Mouse (Mus musculus) lung, embryonic 15.5 days (tissue): ENCODE data around the gene Ucp2. TPM values are rescaled to one million over a fixed set of nuclear protein-coding genes. Genes with fewer than 3 reads are reported as not detected.

ENCODE experiments used
- ATAC-seq: fragments of 200-750 bp; cut with Nextera tagmentation; 2 replicates; pipeline ENCODE4 v1.8.0; 2017; ENCODE audit warnings: moderate number of reproducible peaks, borderline replicate concordance; ENCODE audit not compliant: low FRiP score, low TSS enrichment; ENCODE audit errors: extremely low read depth
- H3K27ac ChIP-seq: fragments of 300-500 bp; sonication (generic); 2 replicates; pipeline ENCODE4 v1.5.1; 2015; ENCODE audit warnings: moderate library complexity, mild to moderate bottlenecking, inconsistent platforms
- H3K27me3 ChIP-seq: fragments of 300-500 bp; sonication (generic); 2 replicates; pipeline ENCODE4 v1.6.1; 2015; ENCODE audit warnings: inconsistent platforms
- H3K36me3 ChIP-seq: fragments of 300-500 bp; sonication (generic); 2 replicates; pipeline ENCODE4 v1.6.1; 2015; ENCODE audit warnings: inconsistent platforms
- H3K4me1 ChIP-seq: fragments of 300-500 bp; sonication (generic); 2 replicates; pipeline ENCODE4 v1.6.1; 2015; ENCODE audit warnings: inconsistent platforms
- H3K4me2 ChIP-seq: fragments of 300-500 bp; sonication (generic); 2 replicates; pipeline ENCODE4 v1.6.1; 2015; ENCODE audit warnings: inconsistent platforms, mild to moderate bottlenecking, moderate library complexity
- H3K4me3 ChIP-seq: fragments of 300-500 bp; sonication (generic); 2 replicates; pipeline ENCODE4 v1.5.1; 2015; ENCODE audit warnings: mild to moderate bottlenecking, inconsistent platforms
- H3K9ac ChIP-seq: fragments of 300-500 bp; sonication (generic); 2 replicates; pipeline ENCODE4 v1.6.1; 2015; ENCODE audit warnings: inconsistent platforms
- H3K9me3 ChIP-seq: fragments of 300-500 bp; sonication (generic); 2 replicates; pipeline ENCODE4 v1.6.1; 2016; ENCODE audit warnings: inconsistent platforms
- WGBS: fragments of 180-500 bp; shearing (Covaris S2); methylation state at CpG from one replicate; pipeline ENCODE4 v1.1.7; 2015; 5-methylcytosine and 5-hydroxymethylcytosine counted together
- polyA plus RNA-seq: library from polyadenylated mRNA; unstranded; fragments of >200 nt; fragmentation: Nextera tagmentation; extraction: Ambion mirVana; gene quantifications from 2 replicates; pipeline ENCODE4 v1.2.1, GENCODE M21; 2015

Gene Ucp2
- polyA plus RNA-seq, 1 experiment from 2014 or later = 279 TPM

- Histone ChIP-seq H3K9me3 (no peaks in the 10 kb centered on the region), H3K27me3 (no peaks in the 10 kb centered on the region), H3K4me3 (no peak overlapping the region), H3K36me3 (no peaks in the 10 kb centered on the region), H3K4me1 (peaks cover 17% of the 10 kb centered on the region), H3K9ac (peak overlapping the region; percentile 10; the same call in 1 of the 2 replicates), H3K27ac (peak overlapping the region; percentile 78), H3K4me2 (peak overlapping the region; percentile 33)
- peak; percentile 49; the same call in 1 of the 2 replicates for ATAC-seq
- WGBS = 18% methylated on average over 5 of the region's 5 CpGs
These were observed 27.4 kb upstream of the Ucp2 start for GRCm38 (mm10) chr7:100465656-100466309.

GRCm38 (mm10) chr7:100466781-100467510 lies 26.2 kb upstream of the Ucp2 start:
- no peak overlapping the region for H3K27ac ChIP-seq
- no peak overlapping the region for H3K4me2 ChIP-seq
- H3K4me3 ChIP-seq = no peak overlapping the region
- 80% methylated on average over 11 of the region's 11 CpGs for WGBS
- H3K9me3 ChIP-seq = no peaks in the 10 kb centered on the region
- H3K9ac ChIP-seq = no peak overlapping the region
- no peaks in the 10 kb centered on the region for H3K27me3 ChIP-seq
- H3K4me1 ChIP-seq = peaks cover 17% of the 10 kb centered on the region
- H3K36me3 ChIP-seq = no peaks in the 10 kb centered on the region
- peak; percentile 65; the same call in 1 of the 2 replicates for ATAC-seq

- WGBS = 90% methylated on average over 6 of the region's 6 CpGs
- no peak overlapping the region for H3K9ac ChIP-seq
These were observed 24.4 kb upstream of the Ucp2 start for GRCm38 (mm10) chr7:100468761-100469160.

GRCm38 (mm10) chr7:100469502-100469901 lies 23.6 kb upstream of the Ucp2 start:
- WGBS = 92% methylated on average over 1 of the region's 1 CpGs
- Histone ChIP-seq H3K27ac (no peak overlapping the region), H3K36me3 (no peaks in the 10 kb centered on the region), H3K9ac (no peak overlapping the region), H3K4me2 (no peak overlapping the region), H3K27me3 (no peaks in the 10 kb centered on the region), H3K9me3 (no peaks in the 10 kb centered on the region), H3K4me3 (no peak overlapping the region), H3K4me1 (peaks cover 17% of the 10 kb centered on the region)
- no peak for ATAC-seq

More at GRCm38 (mm10) chr7:100468761-100469160, 24.4 kb upstream of the Ucp2 start:
- no peak overlapping the region for H3K4me3 ChIP-seq
- H3K36me3 ChIP-seq = no peaks in the 10 kb centered on the region
- no peak overlapping the region for H3K4me2 ChIP-seq
- ATAC-seq = no peak
- H3K4me1 ChIP-seq = peaks cover 17% of the 10 kb centered on the region
- no peaks in the 10 kb centered on the region for H3K27me3 ChIP-seq
- H3K9me3 ChIP-seq = no peaks in the 10 kb centered on the region
- H3K27ac ChIP-seq = no peak overlapping the region

- no peak for ATAC-seq
- no peaks in the 10 kb centered on the region for H3K36me3 ChIP-seq
- no peaks in the 10 kb centered on the region for H3K27me3 ChIP-seq
- peaks cover 8% of the 10 kb centered on the region for H3K4me1 ChIP-seq
- no peak overlapping the region for H3K27ac ChIP-seq
- no peak overlapping the region for H3K9ac ChIP-seq
- WGBS = 87% methylated on average over 11 of the region's 11 CpGs
- no peaks in the 10 kb centered on the region for H3K9me3 ChIP-seq
- no peak overlapping the region for H3K4me3 ChIP-seq
- no peak overlapping the region for H3K4me2 ChIP-seq
These were observed 22.2 kb upstream of the Ucp2 start for GRCm38 (mm10) chr7:100470796-100471406.

GRCm38 (mm10) chr7:100471407-100471797 lies 21.7 kb upstream of the Ucp2 start:
- peaks cover 5% of the 10 kb centered on the region; the same call in 1 of the 2 replicates for H3K4me1 ChIP-seq
- 84% methylated on average over 1 of the region's 1 CpGs for WGBS

GRCm38 (mm10) chr7:100472777-100473176 lies 20.4 kb upstream of the Ucp2 start, which contains the start of gene Ucp3:
TSS of gene Ucp3 (plus strand) at chr7:100472990.
- Histone ChIP-seq H3K9me3 (no peaks in the 10 kb centered on the region), H3K27ac (no peak within 1 kb of the TSS), H3K9ac (no peak within 1 kb of the TSS), H3K36me3 (no peaks in the 10 kb centered on the region), H3K4me3 (no peak within 1 kb of the TSS), H3K27me3 (no peaks in the 10 kb centered on the region), H3K4me2 (no peak within 1 kb of the TSS), H3K4me1 (peaks cover 5% of the 10 kb centered on the region; the same call in 1 of the 2 replicates)
- ATAC-seq = no peak
- 76% methylated on average over 6 of the region's 6 CpGs for WGBS

More at GRCm38 (mm10) chr7:100471407-100471797, 21.7 kb upstream of the Ucp2 start:
- H3K9me3 ChIP-seq = no peaks in the 10 kb centered on the region
- no peak overlapping the region for H3K4me2 ChIP-seq
- no peak for ATAC-seq
- H3K27me3 ChIP-seq = no peaks in the 10 kb centered on the region
- no peak overlapping the region for H3K9ac ChIP-seq
- H3K27ac ChIP-seq = no peak overlapping the region
- H3K4me3 ChIP-seq = no peak overlapping the region
- no peaks in the 10 kb centered on the region for H3K36me3 ChIP-seq

GRCm38 (mm10) chr7:100473846-100474454 lies 19.2 kb upstream of the Ucp2 start:
- Histone ChIP-seq H3K27me3 (no peaks in the 10 kb centered on the region), H3K9ac (no peak overlapping the region), H3K4me2 (no peak overlapping the region), H3K9me3 (no peaks in the 10 kb centered on the region), H3K36me3 (no peaks in the 10 kb centered on the region), H3K27ac (no peak overlapping the region), H3K4me3 (no peak overlapping the region), H3K4me1 (peaks cover 5% of the 10 kb centered on the region; the same call in 1 of the 2 replicates)
- 71% methylated on average over 9 of the region's 9 CpGs for WGBS
- ATAC-seq = no peak

GRCm38 (mm10) chr7:100474680-100475079 lies 18.5 kb upstream of the Ucp2 start:
- H3K4me1 ChIP-seq = peaks cover 5% of the 10 kb centered on the region; the same call in 1 of the 2 replicates
- no peak overlapping the region for H3K9ac ChIP-seq
- H3K27me3 ChIP-seq = no peaks in the 10 kb centered on the region
- no peak overlapping the region for H3K4me3 ChIP-seq
- no peaks in the 10 kb centered on the region for H3K36me3 ChIP-seq
- H3K27ac ChIP-seq = no peak overlapping the region
- H3K4me2 ChIP-seq = no peak overlapping the region
- H3K9me3 ChIP-seq = no peaks in the 10 kb centered on the region
- 33% methylated on average over 1 of the region's 1 CpGs for WGBS
- ATAC-seq = no peak

- 70% methylated on average over 20 of the region's 20 CpGs for WGBS
- H3K27me3 ChIP-seq = no peaks in the 10 kb centered on the region
- H3K9ac ChIP-seq = no peak overlapping the region
- ATAC-seq = no peak
- H3K4me1 ChIP-seq = peaks cover 5% of the 10 kb centered on the region; the same call in 1 of the 2 replicates
- H3K4me3 ChIP-seq = no peak overlapping the region
- H3K36me3 ChIP-seq = no peaks in the 10 kb centered on the region
- H3K4me2 ChIP-seq = no peak overlapping the region
- no peak overlapping the region for H3K27ac ChIP-seq
- H3K9me3 ChIP-seq = no peaks in the 10 kb centered on the region
These were observed 13.9 kb upstream of the Ucp2 start for GRCm38 (mm10) chr7:100479100-100479822.

GRCm38 (mm10) chr7:100479823-100480164 lies 13.3 kb upstream of the Ucp2 start:
- ATAC-seq = no peak
- no peak overlapping the region for H3K4me2 ChIP-seq

More at GRCm38 (mm10) chr7:100479823-100480164, 13.3 kb upstream of the Ucp2 start:
- whole genome bisulfite sequencing = 71% methylated on average over 15 of the region's 15 CpGs
- no peak overlapping the region for H3K9ac ChIP-seq
- H3K4me1 ChIP-seq = peaks cover 2% of the 10 kb centered on the region; the same call in 1 of the 2 replicates
- H3K27me3 ChIP-seq = no peaks in the 10 kb centered on the region
- no peaks in the 10 kb centered on the region for H3K36me3 ChIP-seq
- H3K27ac ChIP-seq = no peak overlapping the region
- no peaks in the 10 kb centered on the region for H3K9me3 ChIP-seq
- H3K4me3 ChIP-seq = no peak overlapping the region
